In genomic region chr9:22712743-22713142, GRCm38 (mm10) we compare ENCODE assay signal across 14 mouse cellular contexts.
DNase-seq lines count a peak whose midpoint lies in the region; ATAC-seq and TF ChIP-seq lines count a peak whose summit lies in the region.
"Had no signal": no experiment of that assay in that cellular context is flagged by ENCODE, and none has a peak within 500 bp of the region (broad histone marks: within the 10 kb centered on the region; RNA-seq: fewer than 3 reads in every experiment).

No protein-coding gene starts in this region.

- H3K4me2 ChIP-seq in heart, postnatal 0 days (ENCODE audit: low read depth, low read length), result no peak overlapping the region
- no peak overlapping the region for H3K4me2 ChIP-seq in lung, embryonic 14.5 days
- H3K4me2 ChIP-seq: heart, embryonic 13.5 days; liver, embryonic 12.5 days; neural tube, embryonic 13.5 days had no signal

- H3K9ac ChIP-seq in heart, postnatal 0 days (replicated peaks; ENCODE audit: low read depth, low read length), result no peak overlapping the region
- no peak overlapping the region for H3K9ac ChIP-seq in lung, embryonic 14.5 days
- H3K9ac ChIP-seq: heart, embryonic 13.5 days; liver, embryonic 12.5 days; neural tube, embryonic 13.5 days had no signal

- no peaks in the 10 kb centered on the region for H3K36me3 ChIP-seq in heart, postnatal 0 days (replicated peaks; ENCODE audit: control insufficient read depth, insufficient read depth, low read length)
- no peaks in the 10 kb centered on the region for H3K36me3 ChIP-seq in lung, embryonic 14.5 days (ENCODE audit: insufficient read depth)
- H3K36me3 ChIP-seq: heart, embryonic 13.5 days; liver, embryonic 12.5 days; neural tube, embryonic 13.5 days had no signal

- no peak overlapping the region for H3K27ac ChIP-seq in heart, postnatal 0 days (ENCODE audit: low read depth)
- H3K27ac ChIP-seq in lung, embryonic 14.5 days (ENCODE audit: low read depth), result peak overlapping the region; percentile 27; the same call in 1 of the 2 replicates
- H3K27ac ChIP-seq: heart, embryonic 13.5 days; left cerebral cortex, adult 2 months; liver, embryonic 12.5 days; neural tube, embryonic 13.5 days had no signal

- WGBS in heart, postnatal 0 days, result 30% methylated on average over 3 of the region's 3 CpGs
- WGBS in lung, embryonic 14.5 days, result 36% methylated on average over 3 of the region's 3 CpGs

- TF ChIP-seq EP300 in heart, postnatal 0 days (IDR thresholded peaks at IDR 0.05; ENCODE audit: low read depth), result no peak

- 0 out of 2 replicates have a peak, but pooled peaks have one; percentile 17 for ATAC-seq in heart, postnatal 0 days (ENCODE audit: insufficient read depth, low read depth)
- ATAC-seq in lung, embryonic 14.5 days (ENCODE audit: insufficient read depth), result peak; percentile 77; the same call in 1 of the 2 replicates
- ATAC-seq: CD4-positive, CD25-positive, alpha-beta regulatory T cell, adult 4 months; liver, embryonic 12.5 days had no signal

- no peak for TF ChIP-seq CTCF in heart, postnatal 0 days (IDR thresholded peaks at IDR 0.05; ENCODE audit: low read depth)
- no peak for TF ChIP-seq CTCF in lung, embryonic 14.5 days (IDR thresholded peaks at IDR 0.05; ENCODE audit: low read depth)

- H3K4me3 ChIP-seq in heart, postnatal 0 days (ENCODE audit: low read depth, low read length), result no peak overlapping the region
- H3K4me3 ChIP-seq in lung, embryonic 14.5 days (ENCODE audit: low read depth, low read length), result no peak overlapping the region
- H3K4me3 ChIP-seq: heart, embryonic 13.5 days; left cerebral cortex, adult 2 months; liver, embryonic 12.5 days; neural tube, embryonic 13.5 days had no signal

- DNase-seq in heart, postnatal 0 days (ENCODE audit: low spot score), result peak; percentile 5
- DNase-seq in heart, adult 9 months (ENCODE audit: low spot score in 2 of 2), result no peak
- peak; percentile 85 for DNase-seq in lung, embryonic 14.5 days
- no peak for DNase-seq in lung, postnatal 25 days (ENCODE audit: low spot score)
- peak; percentile 31 for DNase-seq in retina, postnatal 1 day
- DNase-seq in retina, embryonic 14.5 days (ENCODE audit: low spot score), result no peak
- no peak for DNase-seq in layer of hippocampus, postnatal 25 days (ENCODE audit: extremely low spot score in 1 of 2, low spot score in 1 of 2)
- DNase-seq: right cerebral cortex, postnatal 25 days had no signal

- H3K9me3 ChIP-seq in heart, postnatal 0 days (replicated peaks; ENCODE audit: control insufficient read depth, low read length), result no peaks in the 10 kb centered on the region
- H3K9me3 ChIP-seq in lung, embryonic 14.5 days (ENCODE audit: low read depth, low read length), result no peaks in the 10 kb centered on the region
- H3K9me3 ChIP-seq: G1E; heart, embryonic 13.5 days; liver, embryonic 12.5 days; neural tube, embryonic 13.5 days had no signal

- no peaks in the 10 kb centered on the region for H3K27me3 ChIP-seq in heart, postnatal 0 days (ENCODE audit: control insufficient read depth, insufficient read depth, low read length)
- no peaks in the 10 kb centered on the region for H3K27me3 ChIP-seq in lung, embryonic 14.5 days (ENCODE audit: insufficient read depth, low read length)
- H3K27me3 ChIP-seq: heart, embryonic 13.5 days; liver, embryonic 12.5 days; neural tube, embryonic 13.5 days had no signal

- H3K4me1 ChIP-seq in heart, postnatal 0 days (ENCODE audit: control insufficient read depth, insufficient read depth), result 0 out of 2 replicates have a peak, but pooled peaks cover 1% of the 10 kb centered on the region
- H3K4me1 ChIP-seq in lung, embryonic 14.5 days (ENCODE audit: insufficient read depth), result peaks cover 9% of the 10 kb centered on the region; the same call in 1 of the 2 replicates

Comparison
In these comparisons a context has a peak if more than half of its experiments do, and no peak if none do; other contexts are left out.
1. DNase-seq: peak in heart, postnatal 0 days (single experiment), lung, embryonic 14.5 days (single experiment) and retina, postnatal 1 day (single experiment); none in heart, adult 9 months (0 of 2), lung, postnatal 25 days (single experiment), retina, embryonic 14.5 days (single experiment) and layer of hippocampus, postnatal 25 days (0 of 2).